Mouse (Mus musculus) MEL (cell line): Measurements from ENCODE around the gene Mettl23.

Experiments used
- CHD1 ChIP-seq: IDR thresholded peaks from 2 replicates; pipeline ENCODE4 v1.6.1; 2012; ENCODE audit warnings: low read depth, mild to moderate bottlenecking, inconsistent platforms, low read length, improper control_type of control experiment
- MEF2A ChIP-seq: IDR thresholded peaks from 2 replicates; pipeline ENCODE4 v1.6.1; 2014; ENCODE audit warnings: low read depth, mild to moderate bottlenecking, inconsistent platforms, low read length, improper control_type of control experiment; ENCODE audit not compliant: poor library complexity, insufficient replicate concordance, severe bottlenecking; ENCODE audit errors: extremely low read depth

DNA sequence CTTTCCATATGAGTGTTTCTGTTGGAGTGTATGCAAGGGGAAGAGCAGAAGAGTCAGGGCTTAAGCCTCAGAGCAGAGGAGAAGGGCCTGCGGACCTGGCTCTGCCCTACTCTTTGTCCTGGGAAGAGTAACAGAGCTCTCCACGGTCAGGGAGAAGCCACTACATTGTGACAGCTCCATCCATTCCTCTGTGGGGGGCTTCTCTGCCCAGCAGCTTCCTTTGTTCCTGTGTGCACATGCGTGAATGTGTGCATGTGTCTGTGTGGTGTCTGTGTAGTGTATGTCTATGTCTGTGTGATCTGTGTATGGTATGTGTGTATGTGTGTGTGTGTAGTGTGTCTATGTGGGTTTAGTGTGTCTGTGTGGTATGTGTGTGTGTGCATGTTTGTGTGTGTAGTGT, 52.3 kb downstream of the Mettl23 start:
- TF ChIP-seq CHD1 (no peak), MEF2A (no peak)
